Comparison of ENCODE assay signal across 10 mouse cellular contexts in genomic region chr11:55323854-55324253, GRCm38 (mm10). TPM values are rescaled to one million over a fixed set of nuclear protein-coding genes. Genes with fewer than 3 reads are reported as not detected.
DNase-seq lines count a peak whose midpoint lies in the region; ATAC-seq lines count a peak whose summit lies in the region.
"Had no signal": no experiment of that assay in that cellular context is flagged by ENCODE, and none has a peak within 500 bp of the region (broad histone marks: within the 10 kb centered on the region; RNA-seq: fewer than 3 reads in every experiment).

No protein-coding gene starts in this region.

- peak; percentile 72; the same call in 1 of the 2 replicates for ATAC-seq in cerebellum, adult (ENCODE audit: insufficient number of reproducible peaks, low FRiP score, low TSS enrichment)
- no peak for ATAC-seq in activated CD4-positive, CD25-positive, alpha-beta regulatory T cell, adult 4 months

- intact Hi-C loops in gastrocnemius, postnatal 14 days (cut with DNase I; ENCODE audit: low total_unique reads), result no loop called here
- intact Hi-C loops in left cerebral cortex, postnatal 36 days (cut with DNase I), result no loop called here

- peak; percentile 26 for DNase-seq in gastrocnemius, postnatal 14 days
- no peak for DNase-seq in gastrocnemius, postnatal 25 days
- DNase-seq in layer of hippocampus, adult 11-12 months (ENCODE audit: low spot score), result peak; percentile 75
- peak; percentile 56 to 62 for DNase-seq in left cerebral cortex, postnatal 36 days (ENCODE audit: low spot score in 2 of 2)
- DNase-seq in ovary, adult 18-20 months (ENCODE audit: low spot score), result no peak
- DNase-seq in spleen, postnatal 14 days (ENCODE audit: low spot score in 2 of 2), result no peak
- DNase-seq: adrenal gland, adult 2 months had no signal

RNA-seq across cellular contexts. Expression of gene Fat2, which starts 12.5 kb away (rescaled TPM):
- total RNA-seq in gastrocnemius, postnatal 14 days (2021), result under 1 TPM; 0.07 to 0.18 TPM
- total RNA-seq in gastrocnemius, postnatal 25 days (2021), result under 1 TPM; 0.05 TPM
- total RNA-seq in left cerebral cortex, postnatal 36 days (2021), result under 1 TPM; 0.22 to 0.32 TPM
- not detected for polyA plus RNA-seq in activated CD4-positive, CD25-positive, alpha-beta regulatory T cell, adult 4 months (2017; shearing (Covaris generic))
- polyA plus RNA-seq: liver, embryonic 16.5 days had no signal

Comparison
In these comparisons a context has a peak if more than half of its experiments do, and no peak if none do; other contexts are left out.
1. DNase-seq: peak in gastrocnemius, postnatal 14 days (single experiment), layer of hippocampus, adult 11-12 months (single experiment) and left cerebral cortex, postnatal 36 days (2 of 2); none in gastrocnemius, postnatal 25 days (single experiment), ovary, adult 18-20 months (single experiment) and spleen, postnatal 14 days (0 of 2).